Mouse (Mus musculus) E14TG2a.4 (cell line): Measurements from ENCODE around the gene Spdye4a.

Experiments
- CTCF ChIP-seq: conservative IDR thresholded peaks from 2 replicates; pipeline ENCODE4 v1.5.1; 2014; ENCODE audit warnings: low read length
- NANOG ChIP-seq: IDR thresholded peaks from 2 replicates; pipeline ENCODE4 v1.6.1; 2014; ENCODE audit warnings: borderline replicate concordance, low read length, mixed read lengths
- POU5F1 ChIP-seq: IDR thresholded peaks from 2 replicates; pipeline ENCODE4 v1.6.1; 2014; ENCODE audit warnings: low read length, borderline replicate concordance

- TF ChIP-seq CTCF: no peak
- no peak for TF ChIP-seq NANOG
- TF ChIP-seq POU5F1: no peak
Observed at GRCm38 (mm10) chr5:143255802-143256201, 29.1 kb upstream of the Spdye4a start.
